ENCODE assay signal across 8 mouse cellular contexts in the genomic region with DNA sequence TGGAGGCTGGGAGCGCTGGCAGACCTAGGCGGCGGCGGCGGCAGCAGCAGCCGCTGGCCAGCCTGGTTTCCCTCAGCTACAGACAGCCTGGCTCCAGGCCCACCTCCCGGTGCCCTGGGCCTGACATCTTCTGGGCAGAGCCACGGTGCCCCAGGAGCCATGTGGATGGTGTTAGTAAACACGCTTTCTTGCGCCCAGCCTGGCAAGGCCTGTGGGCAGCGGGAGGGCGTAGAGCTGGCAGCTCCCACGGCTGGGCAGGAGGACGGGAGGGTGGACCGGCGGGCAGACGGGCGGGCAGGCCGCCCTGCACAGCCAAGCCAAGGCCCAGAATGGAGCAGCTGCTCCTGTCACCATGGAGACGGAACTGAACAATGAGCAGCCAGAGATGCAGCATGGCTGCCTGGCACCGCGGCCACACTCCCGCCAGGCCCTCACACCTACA. TPM values are rescaled to one million over a fixed set of nuclear protein-coding genes. Genes with fewer than 3 reads are reported as not detected.
A peak's percentile ranks its signal among the peaks of the same experiment; 100 is the strongest.
DNase-seq lines count a peak whose midpoint lies in the region; ATAC-seq and TF ChIP-seq lines count a peak whose summit lies in the region.
"Had no signal": no experiment of that assay in that cellular context is flagged by ENCODE, and none has a peak within 500 bp of the region (broad histone marks: within the 10 kb centered on the region; RNA-seq: fewer than 3 reads in every experiment).

No protein-coding gene starts in this region.

- H3K9me3 ChIP-seq in forebrain, embryonic 15.5 days: no peaks in the 10 kb centered on the region
- H3K9me3 ChIP-seq in heart, postnatal 0 days (replicated peaks; ENCODE audit: control insufficient read depth, low read length): no peaks in the 10 kb centered on the region
- no peaks in the 10 kb centered on the region for H3K9me3 ChIP-seq in liver, embryonic 12.5 days (replicated peaks)

- H3K9ac ChIP-seq in forebrain, embryonic 15.5 days (replicated peaks): peak overlapping the region; percentile 27
- 0 out of 2 replicates have a peak overlapping the region, but pooled peaks have one; percentile 17 for H3K9ac ChIP-seq in heart, postnatal 0 days (replicated peaks; ENCODE audit: low read depth, low read length)
- H3K9ac ChIP-seq in liver, embryonic 12.5 days: no peak overlapping the region

- no peak overlapping the region for H3K27ac ChIP-seq in cerebellum, adult 2 months (ENCODE audit: insufficient read depth, low read length)
- H3K27ac ChIP-seq in forebrain, embryonic 15.5 days (replicated peaks): peak overlapping the region; percentile 91
- peak overlapping the region; percentile 37; the same call in 1 of the 2 replicates for H3K27ac ChIP-seq in heart, postnatal 0 days (ENCODE audit: low read depth)
- no peak overlapping the region for H3K27ac ChIP-seq in liver, embryonic 12.5 days
- H3K27ac ChIP-seq in olfactory bulb, adult 2 months (ENCODE audit: insufficient read depth, low read depth, low read length): peak overlapping the region; percentile 61

- no peaks in the 10 kb centered on the region for H3K27me3 ChIP-seq in cerebellum, adult 2 months (ENCODE audit: control insufficient read depth, insufficient read depth, low read length)
- no peaks in the 10 kb centered on the region for H3K27me3 ChIP-seq in forebrain, embryonic 15.5 days
- H3K27me3 ChIP-seq in heart, postnatal 0 days (ENCODE audit: control insufficient read depth, insufficient read depth, low read length): no peaks in the 10 kb centered on the region
- peaks cover 24% of the 10 kb centered on the region for H3K27me3 ChIP-seq in liver, embryonic 12.5 days (replicated peaks)

- no peak for TF ChIP-seq CTCF in cerebellum, adult 2 months (IDR thresholded peaks at IDR 0.05; ENCODE audit: borderline replicate concordance, insufficient read depth, low read depth, low read length)
- TF ChIP-seq CTCF in heart, postnatal 0 days (IDR thresholded peaks at IDR 0.05; ENCODE audit: low read depth): no peak
- no peak for TF ChIP-seq CTCF in olfactory bulb, adult 2 months (IDR thresholded peaks at IDR 0.05; ENCODE audit: insufficient read depth, low read depth, low read length)

- WGBS in cerebellum, adult 2 months: under 1% methylated on average over 23 of the region's 23 CpGs
- WGBS in forebrain, embryonic 15.5 days: 1% methylated on average over 23 of the region's 23 CpGs
- WGBS in heart, postnatal 0 days: 7% methylated on average over 23 of the region's 23 CpGs
- 29% methylated on average over 23 of the region's 23 CpGs for WGBS in liver, embryonic 12.5 days (ENCODE audit: insufficient replicate concordance)
- WGBS in olfactory bulb, adult 2 months: 9% methylated on average over 23 of the region's 23 CpGs

- peaks cover 9% of the 10 kb centered on the region for H3K4me1 ChIP-seq in cerebellum, adult 2 months (ENCODE audit: control insufficient read depth, insufficient read depth, low read length)
- H3K4me1 ChIP-seq in forebrain, embryonic 15.5 days: peaks cover 39% of the 10 kb centered on the region
- peaks cover 10% of the 10 kb centered on the region for H3K4me1 ChIP-seq in heart, postnatal 0 days (ENCODE audit: control insufficient read depth, insufficient read depth)
- no peaks in the 10 kb centered on the region for H3K4me1 ChIP-seq in liver, embryonic 12.5 days
- peaks cover 14% of the 10 kb centered on the region for H3K4me1 ChIP-seq in olfactory bulb, adult 2 months (ENCODE audit: control insufficient read depth, insufficient read depth, low read length)

- DNase-seq in cerebellum, adult 2 months: peak; percentile 95 to 98
- DNase-seq in heart, postnatal 0 days (ENCODE audit: low spot score): peak; percentile 61
- peak; percentile 62 to 86 for DNase-seq in kidney, postnatal 25 days
- peak; percentile 60 for DNase-seq in urinary bladder, postnatal 4 days (ENCODE audit: low spot score in 2 of 2)

- no peak overlapping the region for H3K4me3 ChIP-seq in cerebellum, adult 2 months (replicated peaks; ENCODE audit: insufficient read depth, low read depth, low read length)
- peak overlapping the region; percentile 11 for H3K4me3 ChIP-seq in forebrain, embryonic 15.5 days
- H3K4me3 ChIP-seq in heart, postnatal 0 days (ENCODE audit: low read depth, low read length): peak overlapping the region; percentile 33
- H3K4me3 ChIP-seq in liver, embryonic 12.5 days: no peak overlapping the region
- peak overlapping the region; percentile 6; the same call in 1 of the 2 replicates for H3K4me3 ChIP-seq in olfactory bulb, adult 2 months (ENCODE audit: insufficient read depth, low read depth, low read length)
- H3K4me3 ChIP-seq: erythroblast, embryonic 14.5 days had no signal

- H3K36me3 ChIP-seq in forebrain, embryonic 15.5 days: no peaks in the 10 kb centered on the region
- no peaks in the 10 kb centered on the region for H3K36me3 ChIP-seq in heart, postnatal 0 days (replicated peaks; ENCODE audit: control insufficient read depth, insufficient read depth, low read length)
- no peaks in the 10 kb centered on the region for H3K36me3 ChIP-seq in liver, embryonic 12.5 days

- TF ChIP-seq EP300 in heart, postnatal 0 days (IDR thresholded peaks at IDR 0.05; ENCODE audit: low read depth): no peak

- peak overlapping the region; percentile 40 for H3K4me2 ChIP-seq in forebrain, embryonic 15.5 days (replicated peaks)
- H3K4me2 ChIP-seq in heart, postnatal 0 days (ENCODE audit: low read depth, low read length): peak overlapping the region; percentile 66
- H3K4me2 ChIP-seq in liver, embryonic 12.5 days: peak overlapping the region; percentile 46

- no peak for TF ChIP-seq POLR2A in cerebellum, adult 2 months (IDR thresholded peaks at IDR 0.05; ENCODE audit: borderline replicate concordance, insufficient read depth, low read length)
- no peak for TF ChIP-seq POLR2A in olfactory bulb, adult 2 months (IDR thresholded peaks at IDR 0.05; ENCODE audit: insufficient read depth, low read depth, low read length)

- peak; percentile 97 for ATAC-seq in forebrain, embryonic 15.5 days (replicated peaks)
- peak; percentile 93 for ATAC-seq in heart, postnatal 0 days (ENCODE audit: insufficient read depth, low read depth)
- ATAC-seq in liver, embryonic 12.5 days: 0 out of 2 replicates have a peak, but pooled peaks have one; percentile 21

RNA-seq across cellular contexts. Expression of a gene that starts 37.2 kb away (rescaled TPM):
- 3.8 and 4.2 TPM in 2 replicates for polyA plus RNA-seq in cerebellum, adult 2 months (2012; rRNA removed)
- 162 and 167 TPM in 2 replicates for polyA plus RNA-seq in forebrain, embryonic 15.5 days (2015; fragmentation: Nextera tagmentation; extraction: Ambion mirVana)
- 9.4 and 10.5 TPM in 2 replicates for total RNA-seq in heart, postnatal 0 days (2014; rRNA removed; ENCODE audit: low replicate concordance)
- 8.7 and 10.7 TPM in 2 replicates for polyA plus RNA-seq in heart, postnatal 0 days (2015; fragmentation: Nextera tagmentation; extraction: Ambion mirVana)
- polyA plus RNA-seq in liver, embryonic 12.5 days (2016; fragmentation: Nextera tagmentation; extraction: Ambion mirVana): 17.7 and 18.5 TPM in 2 replicates
- polyA plus RNA-seq in olfactory bulb, adult 2 months (2012; ENCODE audit: insufficient read depth, insufficient read length, low replicate concordance, missing spikeins): not detected in 2 replicates

Comparison
In these comparisons a context has a peak if more than half of its experiments do, and no peak if none do; other contexts are left out.
1. H3K27ac ChIP-seq: peak in forebrain, embryonic 15.5 days (single experiment), heart, postnatal 0 days (single experiment) and olfactory bulb, adult 2 months (single experiment); none in cerebellum, adult 2 months (single experiment) and liver, embryonic 12.5 days (single experiment).
2. H3K4me3 ChIP-seq: peak in forebrain, embryonic 15.5 days (single experiment), heart, postnatal 0 days (single experiment) and olfactory bulb, adult 2 months (single experiment); none in cerebellum, adult 2 months (single experiment) and liver, embryonic 12.5 days (single experiment).
3. ATAC-seq: peak in every context shown above with its lines; median percentile 97 in forebrain, embryonic 15.5 days; 93 in heart, postnatal 0 days; 21 in liver, embryonic 12.5 days.
4. Peak in every context shown above with its lines, with median percentiles within 50 percentile points of each other: DNase-seq and H3K4me2 ChIP-seq.